Mouse (Mus musculus) gastrocnemius, adult 2 months (tissue): ENCODE measurements around the gene Atxn2. TPM values are rescaled to one million over a fixed set of nuclear protein-coding genes. Genes with fewer than 3 reads are reported as not detected.
A peak's percentile ranks its signal among the peaks of the same experiment; 100 is the strongest.

Source experiments
- DNase-seq: peaks from one replicate; pipeline ENCODE4 v3.0.0; 2022
- H3K27ac ChIP-seq: fragments of 200-600 bp; 2 replicates; pipeline ENCODE4 v1.8.1; 2022; ENCODE audit warnings: mild to moderate bottlenecking
- H3K4me3 ChIP-seq: fragments of 200-600 bp; 2 replicates; pipeline ENCODE4 v1.8.1; 2022; ENCODE audit warnings: mild to moderate bottlenecking, moderate library complexity
- CTCF ChIP-seq: fragments of 200-600 bp; IDR thresholded peaks from 2 replicates; pipeline ENCODE4 v1.8.1; 2022; ENCODE audit warnings: antibody characterized with exemption, mild to moderate bottlenecking, moderate library complexity
- intact Hi-C: fragments of 180-260 bp; cut with DNase I; formaldehyde crosslinking; loops from one replicate; pipeline ENCODE4 v1.15.1; 2025
- total RNA-seq, 2 experiments: library from RNA; stranded (reverse); gene quantifications; 2 replicates each; pipeline ENCODE4 v1.2.3; 2021

Atxn2 gene
- total RNA-seq, 2 experiments from 2014 or later = 94.6 to 117 TPM

GRCm38 (mm10) chr5:121827876-121828275, 116.7 kb downstream of the Atxn2 start:
- no peak for TF ChIP-seq CTCF
- DNase-seq = no peak
- Histone ChIP-seq H3K27ac (peak overlapping the region; percentile 53), H3K4me3 (no peak overlapping the region)
- intact Hi-C loops = no loop called here

DNA sequence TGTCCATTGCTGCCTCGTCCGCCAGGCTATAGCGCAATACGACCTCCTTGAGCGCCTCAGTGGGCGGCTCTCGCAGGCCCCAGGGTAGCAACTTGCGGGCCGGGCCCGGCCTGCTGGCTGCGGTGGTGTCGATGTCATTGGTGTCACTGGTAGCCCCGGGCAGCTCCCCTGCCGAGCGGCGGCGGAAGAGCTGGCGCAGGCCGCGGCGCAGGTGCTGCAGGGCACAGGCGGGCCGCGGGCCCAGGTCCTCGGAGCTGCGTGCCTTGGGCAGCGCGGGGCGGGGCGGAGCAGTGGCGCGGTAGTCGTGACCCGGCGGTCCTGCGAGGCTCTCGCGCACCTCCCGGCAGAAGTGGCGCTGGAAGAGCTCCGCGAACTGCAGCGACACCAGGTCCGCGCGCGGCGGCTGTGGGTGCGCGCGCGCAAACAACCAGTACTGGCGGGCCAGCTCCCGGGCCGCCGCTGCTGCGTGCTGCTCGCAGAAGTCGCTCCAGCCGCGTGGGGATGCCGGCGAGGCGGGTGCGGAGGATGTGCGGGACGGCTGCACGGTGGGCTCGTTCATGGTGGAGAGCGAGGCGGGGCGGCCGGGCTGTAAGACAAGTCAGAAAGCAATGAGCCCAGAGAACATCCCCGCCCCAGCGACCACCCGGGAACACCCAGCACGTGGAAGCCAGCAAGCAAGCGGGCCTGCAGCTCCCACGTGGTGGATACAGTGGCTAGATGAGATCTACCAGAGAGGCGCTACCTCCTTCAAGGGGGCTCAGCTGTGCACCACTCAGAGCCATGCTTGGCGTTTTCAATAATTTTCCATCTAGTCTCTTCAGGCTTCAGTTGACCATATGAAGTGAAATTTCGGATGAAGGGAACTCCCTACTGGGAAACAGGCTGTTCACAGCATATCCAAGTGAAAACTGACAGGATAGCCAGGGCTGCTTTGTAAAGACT, 117.6 kb downstream of the Atxn2 start:
- TF ChIP-seq CTCF = no peak
- Histone ChIP-seq H3K27ac (peak overlapping the region; percentile 53), H3K4me3 (peak overlapping the region; percentile 57)
- intact Hi-C loops = no loop called here
- peak; percentile 73 for DNase-seq

DNA sequence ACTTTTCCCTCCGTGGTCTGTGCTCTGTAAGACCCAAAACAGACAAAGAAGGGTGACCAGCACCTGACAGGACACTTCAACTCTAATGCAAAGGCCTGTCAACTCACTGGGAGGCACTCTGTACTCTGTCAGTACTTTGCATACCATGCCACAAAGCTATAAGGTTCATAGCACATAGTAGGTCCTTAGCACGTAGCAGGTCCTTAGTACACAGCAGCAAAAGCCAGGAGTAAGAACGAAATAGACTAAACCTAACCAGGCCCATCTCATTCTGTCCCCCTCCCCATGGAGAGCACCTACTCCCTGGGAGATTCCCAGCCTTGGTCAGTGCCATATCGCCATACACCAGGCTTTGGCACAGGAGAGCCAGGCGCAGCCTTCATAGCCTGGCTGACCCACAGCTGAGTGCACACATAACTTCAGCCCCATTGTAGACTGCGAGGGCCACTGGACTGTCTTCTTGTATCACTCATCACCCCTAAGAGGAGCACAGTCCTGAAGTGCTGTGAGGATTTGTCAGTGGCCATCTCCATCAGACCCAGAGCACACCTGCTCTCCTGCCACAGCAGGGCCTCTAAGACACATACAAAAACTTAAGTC, 120.0 kb downstream of the Atxn2 start:
- TF ChIP-seq CTCF = no peak
- H3K27ac ChIP-seq = no peak overlapping the region; the same call in 1 of the 2 replicates

GRCm38 (mm10) chr5:121832376-121833155, 121.4 kb downstream of the Atxn2 start:
- intact Hi-C loops = no loop called here
- Histone ChIP-seq H3K27ac (peak overlapping the region; percentile 99), H3K4me3 (peak overlapping the region; percentile 74)
- TF ChIP-seq CTCF = no peak
- DNase-seq = no peak

More for the DNA sequence above, 120.0 kb downstream of the Atxn2 start:
- H3K4me3 ChIP-seq = no peak overlapping the region
- intact Hi-C loops = no loop called here
- DNase-seq = no peak

- peak overlapping the region; percentile 99 for H3K27ac ChIP-seq
- no peak for DNase-seq
- intact Hi-C loops = no loop called here
- H3K4me3 ChIP-seq = peak overlapping the region; percentile 74
- TF ChIP-seq CTCF = no peak
Measured at GRCm38 (mm10) chr5:121833159-121833558, 122.0 kb downstream of the Atxn2 start.

DNA sequence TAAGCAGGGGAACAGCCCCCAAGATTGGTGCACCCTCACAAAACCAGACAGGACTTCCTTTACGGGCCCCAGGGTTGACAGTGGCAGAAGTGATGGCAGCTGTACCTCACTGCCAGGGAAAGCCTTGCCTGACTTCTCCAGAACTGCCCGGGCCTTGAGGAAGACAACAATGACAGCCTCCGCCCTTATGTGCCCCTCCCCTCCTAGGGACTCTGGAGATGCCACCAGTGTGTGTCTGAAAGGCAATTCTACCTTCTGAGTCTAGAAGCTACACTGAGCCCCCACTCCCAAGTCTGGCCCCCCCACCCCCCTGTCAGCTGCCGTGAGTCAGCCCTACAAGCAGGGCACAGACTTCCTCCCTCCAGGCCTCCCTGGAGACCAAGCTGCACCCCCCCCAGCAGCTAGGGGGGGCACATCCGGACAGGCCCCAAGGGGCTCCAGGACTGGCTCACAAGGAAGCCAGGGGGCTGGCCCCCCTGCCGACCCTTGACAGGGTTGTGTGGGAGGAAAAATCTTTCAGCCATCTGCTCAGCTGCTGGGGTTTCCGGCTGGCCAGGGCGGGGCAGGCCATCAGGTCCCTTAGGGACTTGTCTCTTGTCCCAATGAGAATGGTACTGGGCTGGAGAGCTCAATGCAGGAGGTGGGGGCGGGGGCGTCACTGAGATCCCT, 122.6 kb downstream of the Atxn2 start:
- peak; percentile 77 for DNase-seq
- no peak for TF ChIP-seq CTCF
- Histone ChIP-seq H3K4me3 (peak overlapping the region; percentile 74), H3K27ac (peak overlapping the region; percentile 99)
- intact Hi-C loops = no loop called here

- Histone ChIP-seq H3K4me3 (peak overlapping the region; percentile 74), H3K27ac (peak overlapping the region; percentile 99)
- no peak for TF ChIP-seq CTCF
- DNase-seq = no peak
- intact Hi-C loops = no loop called here
Measured at GRCm38 (mm10) chr5:121834241-121834606, 123.1 kb downstream of the Atxn2 start.

- Histone ChIP-seq H3K4me3 (peak overlapping the region; percentile 74), H3K27ac (peak overlapping the region; percentile 99)
- TF ChIP-seq CTCF = no peak
- intact Hi-C loops = loop anchor here (5.0 kb wide), 1 partner anchor 123 kb away; the partner anchor contains the start of gene Atxn2
- no peak for DNase-seq
Measured at GRCm38 (mm10) chr5:121834991-121835747, 124.0 kb downstream of the Atxn2 start.

- no peak for TF ChIP-seq CTCF
- peak overlapping the region; percentile 74 for H3K4me3 ChIP-seq
- DNase-seq = peak; percentile 86
- H3K27ac ChIP-seq = peak overlapping the region; percentile 99
- intact Hi-C loops = loop anchor here (5.0 kb wide), 1 partner anchor 124 kb away; the partner anchor contains the start of gene Atxn2
Measured at GRCm38 (mm10) chr5:121835949-121836691, 125.0 kb downstream of the Atxn2 start.

GRCm38 (mm10) chr5:121836692-121837415, 125.7 kb downstream of the Atxn2 start:
- intact Hi-C loops = loop anchor here (5.0 kb wide), 1 partner anchor 125 kb away; the partner anchor contains the start of gene Atxn2
- Histone ChIP-seq H3K27ac (peak overlapping the region; percentile 99), H3K4me3 (peak overlapping the region; percentile 74)
- peak; percentile 95 for DNase-seq
- TF ChIP-seq CTCF = no peak; the same call in 1 of the 2 replicates
